ENCODE assay signal across 11 mouse cellular contexts in the genomic region with DNA sequence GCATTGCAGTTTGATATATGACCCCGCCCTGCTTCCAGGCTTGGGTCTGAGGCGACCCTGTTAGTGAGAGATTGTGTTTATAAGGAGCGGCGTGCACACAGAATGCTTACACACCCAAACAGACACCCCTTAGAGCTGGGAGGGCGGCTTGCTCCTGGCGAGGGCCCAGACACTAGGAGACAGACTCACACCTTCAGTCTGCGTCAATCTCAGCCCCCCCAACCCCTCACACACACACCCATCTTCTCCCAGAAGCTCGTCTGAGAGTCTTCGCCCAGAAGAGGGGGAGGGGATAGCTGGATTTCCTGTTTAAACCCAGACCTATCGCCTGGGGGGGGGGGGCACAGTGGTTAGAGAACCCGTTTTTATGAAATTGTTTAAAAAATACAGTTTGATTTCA. TPM values are rescaled to one million over a fixed set of nuclear protein-coding genes. Genes with fewer than 3 reads are reported as not detected.
A peak's percentile ranks its signal among the peaks of the same experiment; 100 is the strongest.
DNase-seq lines count a peak whose midpoint lies in the region; ATAC-seq and TF ChIP-seq lines count a peak whose summit lies in the region.
"Had no signal": no experiment of that assay in that cellular context is flagged by ENCODE, and none has a peak within 500 bp of the region (broad histone marks: within the 10 kb centered on the region; RNA-seq: fewer than 3 reads in every experiment).

No protein-coding gene starts in this region.

- no peak overlapping the region for H3K27ac ChIP-seq in forebrain, embryonic 16.5 days (ENCODE audit: low read length)
- H3K27ac ChIP-seq in forebrain, embryonic 10.5 days: no peak overlapping the region
- no peak overlapping the region for H3K27ac ChIP-seq in lung, embryonic 14.5 days (ENCODE audit: low read depth)
- H3K27ac ChIP-seq in intestine, embryonic 16.5 days (ENCODE audit: low read length): peak overlapping the region; percentile 78
- peak overlapping the region; percentile 91 for H3K27ac ChIP-seq in neural tube, embryonic 14.5 days (ENCODE audit: low read depth, low read length)
- H3K27ac ChIP-seq: midbrain, embryonic 15.5 days had no signal

- intact Hi-C loops in left cerebral cortex, postnatal 10 days (cut with DNase I): no loop called here

- peak; percentile 20; the same call in 1 of the 2 replicates for ATAC-seq in forebrain, embryonic 16.5 days
- peak; percentile 13; the same call in 1 of the 2 replicates for ATAC-seq in lung, embryonic 14.5 days (ENCODE audit: insufficient read depth)
- peak; percentile 16 for ATAC-seq in intestine, embryonic 16.5 days
- ATAC-seq in neural tube, embryonic 14.5 days (ENCODE audit: low read depth): peak; percentile 33

- H3K9ac ChIP-seq in forebrain, embryonic 16.5 days (replicated peaks; ENCODE audit: low read depth, low read length): no peak overlapping the region
- no peak overlapping the region for H3K9ac ChIP-seq in lung, embryonic 14.5 days
- H3K9ac ChIP-seq in intestine, embryonic 16.5 days (ENCODE audit: low read depth, low read length): peak overlapping the region; percentile 72
- H3K9ac ChIP-seq in neural tube, embryonic 14.5 days (replicated peaks; ENCODE audit: low read depth, low read length): peak overlapping the region; percentile 76
- H3K9ac ChIP-seq: midbrain, embryonic 15.5 days had no signal

- peaks cover 10% of the 10 kb centered on the region for H3K4me1 ChIP-seq in forebrain, embryonic 16.5 days (replicated peaks; ENCODE audit: control insufficient read depth, insufficient read depth, low read length)
- H3K4me1 ChIP-seq in forebrain, embryonic 10.5 days: peaks cover 18% of the 10 kb centered on the region
- no peaks in the 10 kb centered on the region for H3K4me1 ChIP-seq in lung, embryonic 14.5 days (ENCODE audit: insufficient read depth)
- H3K4me1 ChIP-seq in intestine, embryonic 16.5 days (ENCODE audit: control insufficient read depth, insufficient read depth, low read length): peaks cover 8% of the 10 kb centered on the region; the same call in 1 of the 2 replicates
- peaks cover 61% of the 10 kb centered on the region for H3K4me1 ChIP-seq in neural tube, embryonic 14.5 days (ENCODE audit: control insufficient read depth, insufficient read depth, low read length)

- H3K36me3 ChIP-seq in forebrain, embryonic 16.5 days (ENCODE audit: control insufficient read depth, insufficient read depth): no peaks in the 10 kb centered on the region
- H3K36me3 ChIP-seq in forebrain, embryonic 10.5 days (replicated peaks): no peaks in the 10 kb centered on the region
- no peaks in the 10 kb centered on the region for H3K36me3 ChIP-seq in lung, embryonic 14.5 days (ENCODE audit: insufficient read depth)
- no peaks in the 10 kb centered on the region for H3K36me3 ChIP-seq in intestine, embryonic 16.5 days (ENCODE audit: control insufficient read depth, insufficient read depth, low read length)
- no peaks in the 10 kb centered on the region for H3K36me3 ChIP-seq in neural tube, embryonic 14.5 days (ENCODE audit: control insufficient read depth, insufficient read depth, low read length)
- H3K36me3 ChIP-seq: midbrain, embryonic 15.5 days had no signal

- peaks cover 98% of the 10 kb centered on the region for H3K27me3 ChIP-seq in forebrain, embryonic 16.5 days (replicated peaks; ENCODE audit: control insufficient read depth, insufficient read depth, low read length)
- H3K27me3 ChIP-seq in forebrain, embryonic 10.5 days (ENCODE audit: poor library complexity, severe bottlenecking): peaks cover 100% of the 10 kb centered on the region
- peaks cover 100% of the 10 kb centered on the region for H3K27me3 ChIP-seq in lung, embryonic 14.5 days (ENCODE audit: insufficient read depth, low read length)
- peaks cover 88% of the 10 kb centered on the region for H3K27me3 ChIP-seq in intestine, embryonic 16.5 days (replicated peaks; ENCODE audit: control insufficient read depth, insufficient read depth, low read length)
- no peaks in the 10 kb centered on the region for H3K27me3 ChIP-seq in neural tube, embryonic 14.5 days (ENCODE audit: control insufficient read depth, insufficient read depth, low read length)

- WGBS in forebrain, embryonic 16.5 days: 1% methylated on average over 11 of the region's 11 CpGs
- under 1% methylated on average over 11 of the region's 11 CpGs for WGBS in forebrain, embryonic 10.5 days
- 3% methylated on average over 11 of the region's 11 CpGs for WGBS in lung, embryonic 14.5 days
- 7% methylated on average over 11 of the region's 11 CpGs for WGBS in intestine, embryonic 16.5 days
- under 1% methylated on average over 11 of the region's 11 CpGs for WGBS in neural tube, embryonic 14.5 days

- DNase-seq in forebrain, embryonic 10.5 days (ENCODE audit: extremely low spot score, low spot score): no peak
- no peak for DNase-seq in lung, embryonic 14.5 days
- no peak for DNase-seq in lung, adult 18-20 months
- no peak for DNase-seq in frontal cortex, adult 2 months (ENCODE audit: extremely low spot score in 1 of 2, low spot score in 1 of 2)
- no peak for DNase-seq in left cerebral cortex, postnatal 10 days (ENCODE audit: extremely low spot score in 1 of 2, low spot score in 2 of 2)

- TF ChIP-seq CTCF in lung, embryonic 14.5 days (IDR thresholded peaks at IDR 0.05; ENCODE audit: low read depth): no peak

- no peak overlapping the region for H3K4me3 ChIP-seq in forebrain, embryonic 16.5 days (replicated peaks; ENCODE audit: low read length)
- H3K4me3 ChIP-seq in forebrain, embryonic 10.5 days: no peak overlapping the region
- H3K4me3 ChIP-seq in lung, embryonic 14.5 days (ENCODE audit: low read depth, low read length): peak overlapping the region; percentile 43; the same call in 1 of the 2 replicates
- peak overlapping the region; percentile 49 for H3K4me3 ChIP-seq in intestine, embryonic 16.5 days (ENCODE audit: low read length)
- peak overlapping the region; percentile 55 for H3K4me3 ChIP-seq in neural tube, embryonic 14.5 days (ENCODE audit: low read depth, low read length)

- no peaks in the 10 kb centered on the region for H3K9me3 ChIP-seq in forebrain, embryonic 16.5 days (ENCODE audit: control insufficient read depth, low read length)
- H3K9me3 ChIP-seq in forebrain, embryonic 10.5 days: no peaks in the 10 kb centered on the region
- H3K9me3 ChIP-seq in lung, embryonic 14.5 days (ENCODE audit: low read depth, low read length): no peaks in the 10 kb centered on the region
- no peaks in the 10 kb centered on the region for H3K9me3 ChIP-seq in intestine, embryonic 16.5 days (ENCODE audit: control insufficient read depth, low read length)
- no peaks in the 10 kb centered on the region for H3K9me3 ChIP-seq in neural tube, embryonic 14.5 days (ENCODE audit: control insufficient read depth, low read length)
- H3K9me3 ChIP-seq: midbrain, embryonic 15.5 days had no signal

- H3K4me2 ChIP-seq in forebrain, embryonic 16.5 days (ENCODE audit: low read length): no peak overlapping the region
- H3K4me2 ChIP-seq in lung, embryonic 14.5 days: peak overlapping the region; percentile 79
- H3K4me2 ChIP-seq in intestine, embryonic 16.5 days (ENCODE audit: low read depth, low read length): peak overlapping the region; percentile 72
- peak overlapping the region; percentile 92 for H3K4me2 ChIP-seq in neural tube, embryonic 14.5 days (ENCODE audit: low read depth, low read length)

RNA-seq across cellular contexts. Expression of a gene that starts 1.9 kb away (rescaled TPM):
- not detected in 2 replicates for polyA plus RNA-seq in forebrain, embryonic 16.5 days (2015; fragmentation: Nextera tagmentation; extraction: Ambion mirVana)
- not detected in 2 replicates for polyA plus RNA-seq in forebrain, embryonic 10.5 days (2016; fragmentation: Nextera tagmentation; extraction: Ambion mirVana)
- polyA plus RNA-seq in lung, embryonic 14.5 days (2014; fragmentation: Nextera tagmentation; extraction: Ambion mirVana): not detected in 2 replicates
- 3.2 and 4.0 TPM in 2 replicates for polyA plus RNA-seq in intestine, embryonic 16.5 days (2015; fragmentation: Nextera tagmentation; extraction: Ambion mirVana)
- 23.0 and 38.7 TPM in 2 replicates for polyA plus RNA-seq in neural tube, embryonic 14.5 days (2014; fragmentation: Nextera tagmentation; extraction: Ambion mirVana)
- polyA plus RNA-seq in frontal cortex, adult 2 months (2012; rRNA removed): not detected in 2 replicates
- not detected for total RNA-seq in left cerebral cortex, postnatal 10 days (2021)
- total RNA-seq: common myeloid progenitor, adult 5-6 weeks; hematopoietic stem cell, adult 5-6 weeks had no signal
- polyA plus RNA-seq: midbrain, embryonic 15.5 days had no signal

RNA-seq across cellular contexts. Expression of a gene that starts 9.5 kb away (rescaled TPM):
- polyA plus RNA-seq in forebrain, embryonic 16.5 days (2015; fragmentation: Nextera tagmentation; extraction: Ambion mirVana): not detected in 2 replicates
- polyA plus RNA-seq in forebrain, embryonic 10.5 days (2016; fragmentation: Nextera tagmentation; extraction: Ambion mirVana): not detected in 2 replicates
- polyA plus RNA-seq in lung, embryonic 14.5 days (2014; fragmentation: Nextera tagmentation; extraction: Ambion mirVana): not detected in 2 replicates
- 4.5 and 4.9 TPM in 2 replicates for polyA plus RNA-seq in intestine, embryonic 16.5 days (2015; fragmentation: Nextera tagmentation; extraction: Ambion mirVana)
- polyA plus RNA-seq in neural tube, embryonic 14.5 days (2014; fragmentation: Nextera tagmentation; extraction: Ambion mirVana): 50.1 and 136 TPM in 2 replicates
- not detected in 2 replicates for polyA plus RNA-seq in frontal cortex, adult 2 months (2012; rRNA removed)
- not detected for total RNA-seq in left cerebral cortex, postnatal 10 days (2021)
- total RNA-seq: common myeloid progenitor, adult 5-6 weeks; hematopoietic stem cell, adult 5-6 weeks had no signal
- polyA plus RNA-seq: midbrain, embryonic 15.5 days had no signal

RNA-seq across cellular contexts. Expression of a gene that starts 18.8 kb away (rescaled TPM):
- not detected in 2 replicates for polyA plus RNA-seq in forebrain, embryonic 16.5 days (2015; fragmentation: Nextera tagmentation; extraction: Ambion mirVana)
- not detected in 2 replicates for polyA plus RNA-seq in forebrain, embryonic 10.5 days (2016; fragmentation: Nextera tagmentation; extraction: Ambion mirVana)
- 1.5 and 2.1 TPM in 2 replicates for polyA plus RNA-seq in lung, embryonic 14.5 days (2014; fragmentation: Nextera tagmentation; extraction: Ambion mirVana)
- polyA plus RNA-seq in intestine, embryonic 16.5 days (2015; fragmentation: Nextera tagmentation; extraction: Ambion mirVana): 8.8 and 9.7 TPM in 2 replicates
- 19.0 and 24.0 TPM in 2 replicates for polyA plus RNA-seq in neural tube, embryonic 14.5 days (2014; fragmentation: Nextera tagmentation; extraction: Ambion mirVana)
- polyA plus RNA-seq in frontal cortex, adult 2 months (2012; rRNA removed): 0.06 TPM in 1 of 2 replicates, not detected in the other
- not detected for total RNA-seq in left cerebral cortex, postnatal 10 days (2021)
- total RNA-seq: common myeloid progenitor, adult 5-6 weeks had no signal
- polyA plus RNA-seq: midbrain, embryonic 15.5 days had no signal

RNA-seq across cellular contexts. Expression of a gene that starts 23.7 kb away (rescaled TPM):
- not detected in 2 replicates for polyA plus RNA-seq in forebrain, embryonic 16.5 days (2015; fragmentation: Nextera tagmentation; extraction: Ambion mirVana)
- not detected in 2 replicates for polyA plus RNA-seq in forebrain, embryonic 10.5 days (2016; fragmentation: Nextera tagmentation; extraction: Ambion mirVana)
- polyA plus RNA-seq in lung, embryonic 14.5 days (2014; fragmentation: Nextera tagmentation; extraction: Ambion mirVana): not detected in 2 replicates
- polyA plus RNA-seq in intestine, embryonic 16.5 days (2015; fragmentation: Nextera tagmentation; extraction: Ambion mirVana): 0.49 and 0.76 TPM in 2 replicates
- polyA plus RNA-seq in neural tube, embryonic 14.5 days (2014; fragmentation: Nextera tagmentation; extraction: Ambion mirVana): 46.9 and 49.8 TPM in 2 replicates
- not detected in 2 replicates for polyA plus RNA-seq in frontal cortex, adult 2 months (2012; rRNA removed)
- total RNA-seq in left cerebral cortex, postnatal 10 days (2021): not detected
- total RNA-seq: common myeloid progenitor, adult 5-6 weeks; hematopoietic stem cell, adult 5-6 weeks had no signal
- polyA plus RNA-seq: midbrain, embryonic 15.5 days had no signal

RNA-seq across cellular contexts. Expression of a gene that starts 32.7 kb away (rescaled TPM):
- polyA plus RNA-seq in forebrain, embryonic 16.5 days (2015; fragmentation: Nextera tagmentation; extraction: Ambion mirVana): not detected in 2 replicates
- polyA plus RNA-seq in forebrain, embryonic 10.5 days (2016; fragmentation: Nextera tagmentation; extraction: Ambion mirVana): not detected in 2 replicates
- polyA plus RNA-seq in lung, embryonic 14.5 days (2014; fragmentation: Nextera tagmentation; extraction: Ambion mirVana): 0.62 and 0.74 TPM in 2 replicates
- polyA plus RNA-seq in intestine, embryonic 16.5 days (2015; fragmentation: Nextera tagmentation; extraction: Ambion mirVana): 6.8 and 7.2 TPM in 2 replicates
- polyA plus RNA-seq in neural tube, embryonic 14.5 days (2014; fragmentation: Nextera tagmentation; extraction: Ambion mirVana): 3.6 and 10.2 TPM in 2 replicates
- not detected in 2 replicates for polyA plus RNA-seq in frontal cortex, adult 2 months (2012; rRNA removed)
- not detected for total RNA-seq in left cerebral cortex, postnatal 10 days (2021)
- total RNA-seq: common myeloid progenitor, adult 5-6 weeks; hematopoietic stem cell, adult 5-6 weeks had no signal
- polyA plus RNA-seq: midbrain, embryonic 15.5 days had no signal

Comparison
In these comparisons a context has a peak if more than half of its experiments do, and no peak if none do; other contexts are left out.
1. H3K27ac ChIP-seq: peak in intestine, embryonic 16.5 days (single experiment) and neural tube, embryonic 14.5 days (single experiment); none in forebrain, embryonic 16.5 days (single experiment), forebrain, embryonic 10.5 days (single experiment) and lung, embryonic 14.5 days (single experiment).
2. H3K4me3 ChIP-seq: peak in lung, embryonic 14.5 days (single experiment), intestine, embryonic 16.5 days (single experiment) and neural tube, embryonic 14.5 days (single experiment); none in forebrain, embryonic 16.5 days (single experiment) and forebrain, embryonic 10.5 days (single experiment).
3. H3K9ac ChIP-seq: peak in intestine, embryonic 16.5 days (single experiment) and neural tube, embryonic 14.5 days (single experiment); none in forebrain, embryonic 16.5 days (single experiment) and lung, embryonic 14.5 days (single experiment).
4. Peak in every context shown above with its lines, with median percentiles within 50 percentile points of each other: ATAC-seq.